Mouse (Mus musculus): ENCODE data around the gene Fyb.
"Not testable (repeated sequence)": the region's sequence is repeated elsewhere in the genome, so short reads cannot be mapped to it uniquely, and the experiment has no call there.

Fyb gene

GRCm38 (mm10) chr15:6557552-6557951 is 34.9 kb downstream of the Fyb start:
- in situ Hi-C loops (cut with MboI; ENCODE audit: low pct_unique_long_range_greater_than_20kb in 1 of 2, low sequenced_read_pairs in 2 of 2, unreplicated experiment in 1 of 2), result no loop called here

DNA sequence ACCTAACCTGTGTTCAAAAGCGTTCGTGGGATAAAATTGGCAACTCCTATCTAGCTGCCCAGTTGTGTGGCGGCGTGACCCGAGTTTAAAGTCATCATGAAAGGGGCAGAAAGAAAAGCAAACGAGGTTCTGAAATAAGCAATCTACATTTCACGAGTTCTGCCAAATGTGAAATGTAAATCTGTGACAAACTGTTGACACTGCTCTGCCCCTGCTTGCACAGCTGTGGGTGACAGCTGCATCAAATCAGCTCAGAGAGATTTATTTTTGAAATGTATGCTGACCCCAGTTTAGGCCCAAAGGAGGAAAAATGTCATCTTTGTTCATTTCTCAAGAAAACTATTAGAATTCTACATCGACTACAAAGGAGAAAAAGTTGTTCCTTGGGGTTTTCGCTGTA is 36.5 kb downstream of the Fyb start:
- in situ Hi-C loops (cut with MboI; ENCODE audit: low pct_unique_long_range_greater_than_20kb in 1 of 2, low sequenced_read_pairs in 2 of 2, unreplicated experiment in 1 of 2), result no loop called here

GRCm38 (mm10) chr15:6560696-6561095 is 38.0 kb downstream of the Fyb start:
- in situ Hi-C loops (cut with MboI; ENCODE audit: low pct_unique_long_range_greater_than_20kb in 1 of 2, low sequenced_read_pairs in 2 of 2, unreplicated experiment in 1 of 2), result no loop called here

DNA sequence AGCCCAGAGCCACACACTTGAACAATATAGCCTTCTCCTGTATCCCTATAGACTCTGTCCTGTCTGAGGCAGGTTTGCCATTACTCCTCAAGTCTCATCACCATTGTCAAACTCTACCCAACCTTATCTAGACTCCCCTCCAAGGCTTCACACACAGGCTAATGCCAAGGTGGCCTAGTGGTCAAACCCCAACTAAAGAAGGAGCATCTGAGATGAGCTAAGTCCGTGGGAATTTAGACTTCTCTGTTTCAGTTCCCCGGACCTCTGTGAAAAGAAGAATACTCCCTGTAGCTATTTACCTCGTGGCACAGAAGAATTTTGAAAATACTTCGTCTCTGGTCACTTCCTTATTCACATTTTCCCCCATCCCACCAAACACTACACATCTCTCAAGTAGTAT is 39.5 kb downstream of the Fyb start:
- in situ Hi-C loops (cut with MboI; ENCODE audit: low pct_unique_long_range_greater_than_20kb in 1 of 2, low sequenced_read_pairs in 2 of 2, unreplicated experiment in 1 of 2), result no loop called here

- in situ Hi-C loops (cut with MboI; ENCODE audit: low pct_unique_long_range_greater_than_20kb in 1 of 2, low sequenced_read_pairs in 2 of 2, unreplicated experiment in 1 of 2), result no loop called here
These were observed 40.0 kb downstream of the Fyb start for GRCm38 (mm10) chr15:6562629-6563028.

DNA sequence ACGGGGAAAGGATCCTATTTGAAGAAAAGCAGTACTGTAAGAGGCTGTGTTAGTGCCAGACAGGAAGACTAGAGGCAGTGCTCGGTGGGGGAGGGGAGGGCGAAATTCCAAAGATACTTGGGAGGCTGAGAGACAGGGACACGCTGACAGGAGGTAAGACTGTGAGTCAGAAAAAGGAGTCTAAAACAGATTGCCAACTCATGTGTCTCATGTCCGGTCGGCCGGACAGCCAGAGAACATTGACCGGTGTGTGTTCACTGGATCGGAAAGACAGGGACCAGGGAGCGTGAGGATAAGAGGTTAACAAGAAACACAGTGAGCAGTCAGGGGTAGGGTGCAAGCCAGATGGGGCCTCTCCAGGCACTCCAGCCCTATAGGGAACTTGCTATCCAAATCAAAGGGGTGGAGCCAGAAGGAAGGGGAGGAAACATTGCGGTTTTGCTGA is 42.3 kb downstream of the Fyb start:
- in situ Hi-C loops (cut with MboI; ENCODE audit: low pct_unique_long_range_greater_than_20kb in 1 of 2, low sequenced_read_pairs in 2 of 2, unreplicated experiment in 1 of 2), result no loop called here

DNA sequence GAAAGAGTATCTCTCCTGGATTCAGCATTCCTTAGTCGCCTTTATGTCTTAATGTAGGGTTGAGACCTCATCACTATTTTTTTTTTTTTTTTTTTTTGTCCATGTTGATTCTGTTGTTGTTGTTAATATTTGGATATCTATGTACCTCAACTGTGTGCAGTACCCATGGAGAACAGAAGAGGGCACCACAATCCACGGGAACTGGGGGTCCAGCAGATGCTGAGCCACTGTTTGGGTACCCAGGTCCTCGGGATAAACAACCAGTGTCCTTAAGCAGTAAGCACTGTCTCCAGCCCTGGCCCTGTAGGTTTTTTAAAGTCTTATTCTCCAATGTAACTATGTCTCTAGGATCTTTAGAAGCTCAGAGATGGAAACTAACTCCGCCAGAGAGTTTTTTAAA is 43.2 kb downstream of the Fyb start:
- in situ Hi-C loops (cut with MboI; ENCODE audit: low pct_unique_long_range_greater_than_20kb in 1 of 2, low sequenced_read_pairs in 2 of 2, unreplicated experiment in 1 of 2), result no loop called here

DNA sequence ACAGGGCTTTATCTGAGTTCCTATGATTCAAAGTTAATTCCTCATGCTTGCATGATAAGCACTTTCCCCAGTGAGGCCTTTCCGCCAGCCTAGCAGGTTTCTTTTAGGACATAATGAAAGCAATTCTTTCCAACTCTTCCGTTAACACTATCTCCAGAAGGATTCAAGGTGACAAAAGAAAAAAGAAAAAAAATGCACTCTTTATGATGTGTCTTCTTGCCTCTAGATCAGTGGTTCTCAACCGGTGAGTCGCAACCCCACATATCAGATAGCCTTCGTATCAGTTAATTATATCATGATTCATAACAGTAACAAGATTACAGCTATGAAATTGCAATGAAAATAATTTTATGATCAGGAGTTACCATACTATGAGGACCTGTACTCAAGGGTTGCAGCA is 45.3 kb downstream of the Fyb start:
- in situ Hi-C loops (cut with MboI; ENCODE audit: low pct_unique_long_range_greater_than_20kb in 1 of 2, low sequenced_read_pairs in 2 of 2, unreplicated experiment in 1 of 2), result no loop called here

- in situ Hi-C loops (cut with MboI; ENCODE audit: low pct_unique_long_range_greater_than_20kb in 1 of 2, low sequenced_read_pairs in 2 of 2, unreplicated experiment in 1 of 2), result no loop called here
These were observed 46.0 kb downstream of the Fyb start for GRCm38 (mm10) chr15:6568605-6569004.

GRCm38 (mm10) chr15:6569074-6569473 is 46.4 kb downstream of the Fyb start:
- in situ Hi-C loops (cut with MboI; ENCODE audit: low pct_unique_long_range_greater_than_20kb in 1 of 2, low sequenced_read_pairs in 2 of 2, unreplicated experiment in 1 of 2), result no loop called here

DNA sequence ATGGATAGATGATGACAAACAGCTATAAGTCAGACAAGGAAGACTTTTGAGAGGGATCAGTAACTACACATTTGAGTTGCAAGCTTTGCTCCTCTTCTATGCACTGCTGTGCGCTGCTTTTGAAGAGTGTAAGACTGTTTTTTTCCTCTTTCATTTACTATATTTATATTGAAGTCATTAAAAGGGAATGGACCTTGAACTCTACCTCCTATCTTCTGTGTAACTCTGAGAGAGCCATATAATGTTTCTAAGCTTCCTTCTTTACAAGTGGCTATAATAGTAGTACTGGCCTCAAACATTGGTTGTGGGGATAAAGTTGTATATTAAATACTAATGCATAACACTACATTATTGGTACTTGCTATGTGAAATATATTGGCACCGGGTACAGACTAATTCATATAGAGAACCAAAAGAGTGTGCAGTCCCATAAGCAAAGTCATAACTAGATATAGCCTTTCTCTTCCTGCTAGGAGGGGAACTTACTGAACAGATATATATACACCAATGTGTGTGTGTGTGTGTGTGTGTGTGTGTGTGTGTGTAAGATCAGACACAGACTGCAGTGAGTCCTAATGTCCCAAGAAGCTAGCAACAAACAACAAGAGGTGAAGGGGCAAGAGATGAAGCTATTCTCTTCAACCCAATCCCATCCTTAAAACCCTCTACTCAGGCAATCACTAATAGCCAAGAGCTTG is 47.7 kb downstream of the Fyb start:
- in situ Hi-C loops (cut with MboI; ENCODE audit: low pct_unique_long_range_greater_than_20kb in 1 of 2, low sequenced_read_pairs in 2 of 2, unreplicated experiment in 1 of 2), result no loop called here

- in situ Hi-C loops (cut with MboI; ENCODE audit: low pct_unique_long_range_greater_than_20kb in 1 of 2, low sequenced_read_pairs in 2 of 2, unreplicated experiment in 1 of 2), result no loop called here
These were observed 48.2 kb downstream of the Fyb start for GRCm38 (mm10) chr15:6570876-6571275.

DNA sequence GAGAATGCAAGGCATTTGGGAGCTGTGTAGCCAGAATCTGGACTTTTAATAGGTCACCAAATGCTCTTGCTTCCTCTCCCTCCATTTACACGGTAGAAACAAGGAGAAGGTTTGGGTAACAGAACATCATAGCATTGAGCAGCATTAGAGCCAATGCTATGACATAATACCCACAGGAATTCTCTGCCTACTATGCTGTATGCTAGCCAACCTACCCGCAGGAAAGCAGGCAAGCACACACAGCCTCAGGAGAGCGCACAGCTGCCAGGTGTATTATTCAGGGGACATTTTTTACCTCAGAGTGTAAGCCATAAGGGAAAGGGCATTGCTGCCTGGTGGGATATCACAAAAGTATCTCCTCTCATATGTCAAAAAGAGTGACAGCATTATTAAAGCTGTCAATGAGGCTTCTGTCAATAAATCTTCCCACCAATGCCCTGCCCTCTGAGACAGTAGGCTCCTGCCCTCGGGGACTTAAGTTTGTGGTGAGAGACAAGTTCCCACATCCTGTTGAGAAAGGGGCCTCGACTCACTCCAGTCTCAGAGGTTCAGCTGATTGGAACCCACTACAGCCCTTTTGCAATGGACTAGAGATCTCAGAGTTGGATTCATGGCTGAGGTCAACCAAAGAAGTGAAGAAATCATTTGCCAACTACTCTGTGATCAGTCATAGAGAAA is 51.8 kb downstream of the Fyb start:
- in situ Hi-C loops (cut with MboI; ENCODE audit: low pct_unique_long_range_greater_than_20kb in 1 of 2, low sequenced_read_pairs in 2 of 2, unreplicated experiment in 1 of 2), result no loop called here

DNA sequence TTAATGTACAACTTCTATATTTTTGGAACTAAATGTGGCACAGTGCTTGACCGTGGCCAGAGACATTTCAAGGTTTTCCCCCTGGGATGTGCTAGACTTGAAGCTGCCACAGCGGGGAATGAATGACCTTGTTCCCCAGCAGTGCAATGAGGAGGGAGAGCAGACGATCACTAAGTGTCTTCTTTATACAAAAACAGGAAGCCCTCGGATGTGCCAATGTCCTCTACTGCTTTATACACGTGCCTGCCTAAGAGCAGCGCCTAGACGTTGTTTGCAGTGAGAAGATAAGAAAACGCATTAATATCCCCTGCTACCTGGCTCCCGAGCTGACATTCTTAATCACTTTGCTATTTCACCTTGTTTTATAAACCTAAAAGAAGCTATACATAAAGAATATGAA is 55.3 kb downstream of the Fyb start:
- in situ Hi-C loops (cut with MboI; ENCODE audit: low pct_unique_long_range_greater_than_20kb in 1 of 2, low sequenced_read_pairs in 2 of 2, unreplicated experiment in 1 of 2), result no loop called here

DNA sequence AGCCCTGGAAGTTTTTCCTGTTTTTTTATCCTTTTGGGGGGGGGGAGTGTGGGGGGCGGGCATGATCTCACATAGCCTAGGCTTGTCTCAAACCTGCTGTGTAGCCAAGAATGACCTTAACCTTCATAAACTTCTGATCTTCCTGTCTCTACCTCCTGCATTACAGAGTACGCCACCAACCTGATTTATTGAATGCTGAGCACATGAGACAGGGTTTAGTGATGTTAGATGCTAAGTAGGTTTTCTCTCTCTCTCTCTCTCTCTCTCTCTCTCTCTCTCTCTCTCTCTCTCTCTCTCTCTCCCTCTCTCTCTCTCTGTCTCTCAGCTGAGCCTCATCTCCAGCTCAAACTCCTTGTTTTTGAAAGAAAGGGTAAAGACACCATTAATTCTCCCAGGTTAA is 56.0 kb downstream of the Fyb start:
- in situ Hi-C loops (cut with MboI; ENCODE audit: low pct_unique_long_range_greater_than_20kb in 1 of 2, low sequenced_read_pairs in 2 of 2, unreplicated experiment in 1 of 2), result no loop called here

DNA sequence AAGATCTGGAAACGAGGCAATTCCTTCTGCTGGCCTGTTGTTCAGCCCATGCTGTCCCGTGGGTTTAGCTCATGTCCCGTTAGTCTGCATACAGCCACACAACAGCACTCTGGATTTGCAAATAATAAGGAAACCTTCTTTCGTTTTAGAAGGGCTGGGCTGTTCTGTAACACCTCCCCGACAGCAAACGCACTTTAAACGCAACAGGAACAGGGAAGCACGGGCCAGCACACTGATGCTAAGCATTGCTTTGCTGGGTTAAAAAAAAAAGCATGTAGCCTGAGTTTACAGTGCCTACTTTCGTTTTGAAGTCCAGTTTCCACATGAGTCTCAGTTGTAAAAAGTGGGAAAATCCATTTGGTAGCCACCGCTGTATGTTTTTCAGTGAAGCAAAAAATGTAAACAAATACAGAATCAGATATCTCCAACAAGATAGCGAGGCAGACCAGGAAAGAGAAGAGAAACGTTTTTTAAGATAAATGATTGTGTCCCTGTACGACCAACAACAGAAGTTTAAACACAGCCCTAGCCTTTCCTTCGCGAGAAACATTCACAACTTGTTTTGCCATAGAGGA is 56.6 kb downstream of the Fyb start:
- in situ Hi-C loops (cut with MboI; ENCODE audit: low pct_unique_long_range_greater_than_20kb in 1 of 2, low sequenced_read_pairs in 2 of 2, unreplicated experiment in 1 of 2), result no loop called here

DNA sequence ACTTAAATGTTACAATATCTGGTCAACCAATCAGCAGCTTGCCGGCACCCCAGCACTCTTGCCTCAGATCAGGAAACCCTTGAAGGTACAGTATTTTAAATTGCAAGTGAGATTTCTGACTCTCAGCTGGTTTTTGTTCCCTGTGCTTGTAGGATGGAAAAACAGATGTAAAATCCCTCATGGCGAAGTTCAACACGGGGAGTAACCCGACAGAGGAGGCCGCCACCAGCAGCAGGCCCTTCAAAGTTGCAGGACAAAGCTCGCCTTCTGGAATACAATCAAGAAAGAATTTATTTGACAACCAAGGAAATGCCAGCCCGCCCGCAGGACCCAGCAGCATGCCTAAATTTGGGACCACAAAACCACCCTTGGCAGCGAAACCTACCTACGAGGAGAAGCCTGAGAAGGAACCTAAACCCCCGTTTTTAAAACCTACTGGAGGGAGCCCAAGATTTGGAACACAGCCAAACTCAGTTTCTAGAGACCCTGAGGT is 57.2 kb downstream of the Fyb start:
- in situ Hi-C loops (cut with MboI; ENCODE audit: low pct_unique_long_range_greater_than_20kb in 1 of 2, low sequenced_read_pairs in 2 of 2, unreplicated experiment in 1 of 2), result no loop called here

- in situ Hi-C loops (cut with MboI; ENCODE audit: low pct_unique_long_range_greater_than_20kb in 1 of 2, low sequenced_read_pairs in 2 of 2, unreplicated experiment in 1 of 2), result no loop called here
These were observed 62.0 kb downstream of the Fyb start for GRCm38 (mm10) chr15:6584645-6585044.

- in situ Hi-C loops (cut with MboI; ENCODE audit: low pct_unique_long_range_greater_than_20kb in 1 of 2, low sequenced_read_pairs in 2 of 2, unreplicated experiment in 1 of 2), result not testable (repeated sequence)
These were observed 63.7 kb downstream of the Fyb start for GRCm38 (mm10) chr15:6586351-6586750.

DNA sequence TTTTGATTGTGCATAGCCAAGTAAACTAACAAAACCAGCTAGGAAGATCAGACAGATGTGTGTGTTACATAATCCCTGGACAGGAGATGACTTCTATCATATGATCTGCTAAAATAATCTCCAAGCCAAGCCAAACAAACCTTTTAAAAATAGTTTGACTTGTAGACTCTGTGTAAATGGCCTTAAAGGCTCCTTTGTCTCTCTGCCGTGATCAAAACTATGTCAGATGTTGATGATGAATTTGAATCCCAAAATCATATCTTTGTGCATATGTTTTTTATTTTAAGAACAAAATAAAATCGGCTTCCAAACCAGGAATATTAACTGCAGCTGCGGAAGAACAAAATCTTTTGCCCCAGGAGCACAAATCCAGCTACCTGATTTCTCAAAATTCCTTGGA is 64.9 kb downstream of the Fyb start:
- in situ Hi-C loops (cut with MboI; ENCODE audit: low pct_unique_long_range_greater_than_20kb in 1 of 2, low sequenced_read_pairs in 2 of 2, unreplicated experiment in 1 of 2), result no loop called here
